In the genomic region with DNA sequence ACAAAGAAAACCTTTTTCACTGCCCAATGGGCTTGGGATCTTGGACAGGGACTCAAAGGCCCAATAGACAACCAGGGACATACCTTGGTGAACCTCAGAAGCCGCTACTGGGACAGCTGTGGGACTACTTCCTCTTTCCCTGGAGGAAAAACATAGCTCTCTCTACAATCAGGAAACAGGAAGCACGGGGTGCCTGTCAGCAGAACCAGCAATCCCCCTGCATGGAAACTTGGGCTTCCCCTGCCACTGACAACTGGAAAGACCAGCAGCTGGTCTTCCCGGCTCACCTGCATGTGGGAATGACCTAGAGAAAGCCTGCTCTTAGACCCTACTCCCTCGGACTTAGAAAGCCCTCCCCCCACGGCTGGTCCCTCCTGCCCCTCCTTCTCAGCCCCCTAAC, we compare ENCODE assay signal across 9 mouse cellular contexts.
DNase-seq lines count a peak whose midpoint lies in the region; ATAC-seq lines count a peak whose summit lies in the region.
"Had no signal": no experiment of that assay in that cellular context is flagged by ENCODE, and none has a peak within 500 bp of the region (broad histone marks: within the 10 kb centered on the region; RNA-seq: fewer than 3 reads in every experiment).

No protein-coding gene starts in this region.

- H3K9me3 ChIP-seq in heart, embryonic 10.5 days = no peaks in the 10 kb centered on the region
- no peaks in the 10 kb centered on the region for H3K9me3 ChIP-seq in embryonic facial prominence, embryonic 14.5 days (ENCODE audit: control insufficient read depth, low read length)
- no peaks in the 10 kb centered on the region for H3K9me3 ChIP-seq in liver, embryonic 13.5 days (replicated peaks)

- no peak for DNase-seq in heart, embryonic 10.5 days (ENCODE audit: low spot score)
- no peak for DNase-seq in heart, postnatal 14 days
- DNase-seq in B cell, adult 2 months = peak; percentile 44 to 51
- DNase-seq in embryonic facial prominence, embryonic 14.5 days (ENCODE audit: low spot score) = peak; percentile 36
- DNase-seq in liver, embryonic 13.5 days = no peak
- no peak for DNase-seq in cerebellum, postnatal 36 days
- no peak for DNase-seq in ovary, postnatal 10 days (ENCODE audit: low spot score)
- no peak for DNase-seq in layer of hippocampus, adult 8-10 months (ENCODE audit: low spot score in 2 of 2)
- DNase-seq: cerebellum, adult 9-11 months had no signal

- peak overlapping the region; percentile 28 for H3K4me3 ChIP-seq in heart, embryonic 10.5 days
- H3K4me3 ChIP-seq in embryonic facial prominence, embryonic 14.5 days (ENCODE audit: low read depth, low read length) = no peak overlapping the region
- peak overlapping the region; percentile 34 for H3K4me3 ChIP-seq in liver, embryonic 13.5 days (replicated peaks)

- peak overlapping the region; percentile 72 for H3K27ac ChIP-seq in heart, embryonic 10.5 days
- H3K27ac ChIP-seq in embryonic facial prominence, embryonic 14.5 days (replicated peaks; ENCODE audit: low read depth, low read length) = no peak overlapping the region
- no peak overlapping the region for H3K27ac ChIP-seq in liver, embryonic 13.5 days

- WGBS in heart, embryonic 10.5 days = 25% methylated on average over 5 of the region's 5 CpGs
- WGBS in embryonic facial prominence, embryonic 14.5 days = 36% methylated on average over 5 of the region's 5 CpGs
- 16% methylated on average over 5 of the region's 5 CpGs for WGBS in liver, embryonic 13.5 days (ENCODE audit: insufficient replicate concordance)

- no peak overlapping the region for H3K9ac ChIP-seq in embryonic facial prominence, embryonic 14.5 days (ENCODE audit: low read depth, low read length)
- H3K9ac ChIP-seq in liver, embryonic 13.5 days = peak overlapping the region; percentile 57

- no peaks in the 10 kb centered on the region for H3K27me3 ChIP-seq in heart, embryonic 10.5 days (ENCODE audit: insufficient read depth, poor library complexity, severe bottlenecking)
- H3K27me3 ChIP-seq in embryonic facial prominence, embryonic 14.5 days (replicated peaks; ENCODE audit: control insufficient read depth, insufficient read depth, low read length) = no peaks in the 10 kb centered on the region
- H3K27me3 ChIP-seq in liver, embryonic 13.5 days = 0 out of 2 replicates have a peak, but pooled peaks cover 2% of the 10 kb centered on the region

- H3K4me1 ChIP-seq in heart, embryonic 10.5 days = peaks cover 42% of the 10 kb centered on the region
- peaks cover 10% of the 10 kb centered on the region; the same call in 1 of the 2 replicates for H3K4me1 ChIP-seq in embryonic facial prominence, embryonic 14.5 days (ENCODE audit: control insufficient read depth, insufficient read depth, low read length)
- peaks cover 57% of the 10 kb centered on the region for H3K4me1 ChIP-seq in liver, embryonic 13.5 days (replicated peaks)

- intact Hi-C loops in heart, postnatal 14 days (cut with DNase I) = loop anchor here (1.0 to 10.0 kb wide), 2 partner anchors 194 to 506 kb away; no protein-coding TSS in a partner anchor

- H3K4me2 ChIP-seq in embryonic facial prominence, embryonic 14.5 days (ENCODE audit: low read depth, low read length) = peak overlapping the region; percentile 19; the same call in 1 of the 2 replicates
- H3K4me2 ChIP-seq in liver, embryonic 13.5 days = peak overlapping the region; percentile 66

- no peaks in the 10 kb centered on the region for H3K36me3 ChIP-seq in heart, embryonic 10.5 days
- H3K36me3 ChIP-seq in embryonic facial prominence, embryonic 14.5 days (ENCODE audit: control insufficient read depth, insufficient read depth, low read length) = no peaks in the 10 kb centered on the region
- H3K36me3 ChIP-seq in liver, embryonic 13.5 days = no peaks in the 10 kb centered on the region

- ATAC-seq in embryonic facial prominence, embryonic 14.5 days (ENCODE audit: low read depth) = no peak
- ATAC-seq in liver, embryonic 13.5 days (ENCODE audit: low read depth) = no peak

Comparison
In these comparisons a context has a peak if more than half of its experiments do, and no peak if none do; other contexts are left out.
1. DNase-seq: peak in B cell, adult 2 months (2 of 2) and embryonic facial prominence, embryonic 14.5 days (single experiment); none in heart, embryonic 10.5 days (single experiment), heart, postnatal 14 days (0 of 2), liver, embryonic 13.5 days (single experiment), cerebellum, postnatal 36 days (0 of 2), ovary, postnatal 10 days (single experiment) and layer of hippocampus, adult 8-10 months (0 of 2).